Mouse (Mus musculus) ovary, postnatal 10 days (tissue): Measurements from ENCODE around the gene Zfp566.
"Not testable (repeated sequence)": the region's sequence is repeated elsewhere in the genome, so short reads cannot be mapped to it uniquely, and the experiment has no call there.

ENCODE experiments used
- DNase-seq: peaks from one replicate; pipeline ENCODE4 v3.0.0; 2022; ENCODE audit warnings: low spot score

Gene Zfp566

DNA sequence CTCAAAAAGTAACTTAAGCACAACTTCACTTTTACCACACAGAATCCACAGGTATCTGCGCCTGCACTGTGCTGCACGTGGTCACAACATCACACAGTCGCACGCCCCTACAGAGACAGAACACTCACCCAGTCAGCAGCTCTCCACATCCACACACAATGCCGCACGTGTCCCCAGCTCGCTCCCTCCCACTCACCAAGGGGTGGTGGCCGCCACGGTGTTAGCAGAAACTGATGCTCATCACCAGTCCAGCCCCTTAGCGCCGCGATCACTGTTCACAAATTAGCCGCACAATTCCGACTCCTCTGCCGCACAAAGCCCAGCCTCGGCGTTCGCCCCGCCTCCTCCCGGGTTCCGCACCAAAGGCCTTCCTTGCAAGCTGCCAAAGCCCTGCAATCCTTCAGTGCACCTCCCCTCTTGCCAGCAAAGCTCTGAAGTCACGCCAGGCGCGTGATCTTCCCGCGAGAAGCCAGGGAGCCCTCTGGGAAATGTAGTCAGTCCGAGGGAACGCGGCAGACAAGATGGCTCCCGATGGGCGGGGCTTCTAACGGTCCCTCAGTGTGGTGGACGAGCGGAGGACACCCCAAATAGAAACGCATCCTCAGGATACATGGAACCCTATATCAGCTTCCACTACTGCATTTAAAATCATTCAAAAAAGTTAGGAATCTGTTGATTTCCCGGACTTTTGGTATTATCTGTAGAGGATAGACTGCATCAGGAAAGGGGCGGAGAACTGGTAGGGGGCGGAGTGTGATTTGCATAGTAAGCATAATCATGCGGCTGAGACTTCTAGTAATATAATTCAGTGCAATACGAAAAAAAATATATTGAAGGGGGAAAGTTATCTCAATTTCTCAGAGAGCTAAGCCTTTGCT is at the start of gene Zfp566, which contains the start of gene Gm26920:
Gene Zfp566, minus strand, starts transcription at position 436 of the 878 bp plus-strand sequence.
Gene Gm26920, minus strand, starts transcription at position 319 of the 878 bp plus-strand sequence.
- peak; percentile 85 for DNase-seq

- DNase-seq: no peak
These were observed 46.5 kb upstream of the Zfp566 start for GRCm38 (mm10) chr7:30136826-30137225.

- DNase-seq: no peak
These were observed 42.1 kb upstream of the Zfp566 start for GRCm38 (mm10) chr7:30132396-30132795.

DNA sequence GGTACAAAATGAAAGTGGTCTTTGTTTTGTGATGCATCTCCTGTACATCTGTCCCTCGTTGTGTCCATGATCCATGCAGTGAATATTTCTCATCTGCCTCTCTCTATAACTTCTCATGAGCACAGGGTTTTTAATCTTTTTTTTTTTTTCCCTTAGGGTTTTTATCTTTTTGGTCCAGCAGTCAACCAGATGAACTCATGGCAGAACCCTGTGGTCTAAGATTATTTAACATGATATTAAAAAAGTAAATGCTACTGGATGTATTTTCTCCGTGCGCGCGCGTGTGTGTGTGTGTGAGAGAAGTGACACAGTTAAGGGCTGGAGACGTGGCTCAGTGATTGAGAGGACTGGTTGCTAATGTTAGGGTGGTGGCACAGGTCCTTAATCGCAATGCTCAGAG is 39.6 kb upstream of the Zfp566 start:
- no peak for DNase-seq

- no peak for DNase-seq
These were observed 31.8 kb upstream of the Zfp566 start for GRCm38 (mm10) chr7:30122188-30122530.

GRCm38 (mm10) chr7:30121308-30122187 is 31.2 kb upstream of the Zfp566 start, which contains the start of gene Zfp382:
Gene Zfp382 (plus strand): TSS chr7:30121942.
- DNase-seq: peak; percentile 83

- not testable (repeated sequence) for DNase-seq
These were observed 27.6 kb upstream of the Zfp566 start for GRCm38 (mm10) chr7:30117935-30118334.

DNA sequence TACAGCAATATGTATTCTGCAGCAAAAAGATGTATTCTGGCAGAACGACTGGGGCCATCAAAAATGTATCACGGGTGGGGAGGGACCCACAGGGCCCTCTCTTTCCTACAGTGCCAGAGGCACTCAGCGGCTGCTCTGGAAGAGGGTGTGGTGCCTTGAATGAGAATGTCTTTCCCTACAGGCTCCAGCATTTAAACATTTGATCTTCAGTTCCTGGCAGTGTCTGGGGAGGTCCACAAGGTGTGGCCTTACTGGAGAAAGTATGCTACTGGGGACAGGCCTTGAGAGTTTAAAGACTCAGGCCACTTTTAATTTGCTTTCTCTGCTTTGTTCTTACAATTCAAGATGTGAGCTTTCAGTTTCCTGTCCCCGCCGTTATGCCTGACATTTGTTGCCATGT is 25.7 kb upstream of the Zfp566 start:
- no peak for DNase-seq

DNA sequence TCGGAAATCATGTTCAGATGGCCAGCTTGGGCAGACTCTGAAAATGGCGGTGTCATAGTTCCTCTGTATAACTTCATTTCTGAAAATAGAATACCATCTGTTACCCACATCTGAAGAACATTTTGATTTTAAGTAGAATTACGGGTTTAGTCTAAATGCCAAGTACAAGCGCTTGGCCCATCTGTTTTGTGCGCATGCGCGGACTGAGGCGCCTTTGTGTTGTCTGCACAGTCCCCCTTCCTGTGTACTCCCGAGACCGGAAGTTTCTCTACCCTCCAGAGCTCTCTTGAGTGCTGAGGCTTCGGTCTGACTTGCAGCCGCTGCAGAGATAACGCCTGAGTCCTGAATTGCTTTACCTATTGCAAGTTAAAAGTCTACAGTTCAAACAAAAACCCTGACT is 9.0 kb upstream of the Zfp566 start:
- DNase-seq: no peak

DNA sequence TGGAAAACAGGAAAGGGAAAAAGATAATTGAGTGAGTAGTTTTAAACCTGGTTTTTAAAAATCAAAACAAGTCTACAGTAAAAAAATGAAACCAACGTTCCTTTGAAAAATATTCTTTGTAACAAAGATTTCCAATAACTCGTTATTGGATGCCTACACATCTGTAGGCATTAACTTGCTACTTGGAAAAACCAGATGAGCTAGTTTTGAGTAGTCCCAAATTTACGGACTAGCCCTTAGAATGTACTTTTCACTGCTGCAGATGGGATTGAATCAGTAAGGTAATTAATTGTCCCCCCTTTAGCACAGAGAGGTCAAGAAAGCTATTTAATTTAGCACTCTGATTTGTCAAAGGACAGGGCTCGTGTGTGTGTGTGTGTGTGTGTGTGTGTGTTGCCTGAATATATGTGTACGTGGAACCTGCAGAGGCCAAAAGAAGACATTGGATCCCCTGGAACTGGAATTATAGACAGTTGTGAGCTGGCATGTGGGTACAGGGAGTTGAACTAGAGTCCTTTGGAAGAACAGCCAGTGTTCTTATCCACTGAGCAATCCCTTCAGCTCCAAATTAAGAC is 5.3 kb upstream of the Zfp566 start:
- no peak for DNase-seq

DNA sequence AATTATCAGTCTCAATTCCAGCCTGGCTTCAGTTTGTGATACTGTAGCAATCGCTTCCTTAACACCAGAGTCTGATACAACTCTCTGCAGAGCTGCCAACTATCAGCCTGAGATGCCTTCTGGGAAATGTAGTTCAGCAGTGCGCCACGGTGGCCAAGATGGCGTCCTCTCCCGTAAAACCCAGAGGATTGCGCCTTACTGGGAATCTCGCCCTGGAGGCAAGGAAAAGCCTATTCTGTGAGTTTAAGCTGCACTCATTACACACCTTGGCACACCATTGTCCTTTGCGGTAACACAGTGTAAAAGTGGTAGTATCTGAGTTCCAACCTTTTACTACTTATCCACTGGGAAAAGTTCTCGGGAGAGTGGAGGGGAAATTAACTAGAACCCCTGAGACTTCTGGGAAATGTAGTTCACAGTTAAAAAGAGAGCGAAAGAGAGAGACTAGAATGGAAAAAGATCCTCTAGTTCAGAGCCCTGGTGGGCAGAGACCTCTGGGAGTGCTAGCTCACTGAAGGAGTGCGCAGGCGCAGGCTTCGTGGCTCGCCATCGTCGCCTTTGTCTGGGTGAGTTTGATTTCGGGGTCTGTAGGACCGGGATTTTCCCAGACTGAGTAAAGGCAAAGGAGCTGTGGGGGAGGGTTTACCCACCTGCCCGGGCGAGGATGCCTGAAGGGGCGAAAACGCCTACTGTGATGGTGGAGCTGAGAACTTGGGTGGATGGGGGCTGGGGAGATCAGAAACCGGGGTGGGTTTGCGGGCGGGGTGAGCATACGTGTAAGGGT is 4.5 kb upstream of the Zfp566 start, which contains the start of gene Zfp260:
Gene Zfp260, plus strand, starts transcription at position 132 of the 784 bp plus-strand sequence.
- peak; percentile 92 for DNase-seq

DNA sequence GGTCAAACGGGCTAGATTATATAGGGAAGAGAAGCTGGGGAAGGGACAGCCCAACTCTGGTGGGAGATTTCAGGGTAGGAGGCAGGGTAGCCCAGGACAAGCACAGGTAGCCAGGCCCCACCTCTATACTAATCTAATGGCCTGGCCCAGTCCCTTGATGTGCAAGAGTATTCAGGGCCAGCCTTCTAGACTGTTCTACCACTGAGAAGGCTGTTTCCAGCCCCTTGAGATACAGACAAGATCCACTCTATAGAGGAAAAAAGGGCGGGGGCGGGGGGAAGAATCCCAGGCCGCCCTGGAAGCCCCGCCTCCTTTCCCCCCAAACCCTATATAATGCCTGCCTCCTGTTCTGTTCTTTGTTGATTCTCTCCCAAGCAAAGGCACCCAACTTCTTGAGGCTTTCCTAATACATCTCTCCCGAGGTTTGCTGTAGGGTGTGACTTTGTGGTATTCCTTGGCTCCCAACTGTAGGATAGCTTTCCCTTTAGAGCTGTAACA is 3.6 kb upstream of the Zfp566 start:
- DNase-seq: no peak

- no peak for DNase-seq
These were observed 2.3 kb upstream of the Zfp566 start for GRCm38 (mm10) chr7:30092666-30093065.

GRCm38 (mm10) chr7:30090970-30091585 is 751 bp upstream of the Zfp566 start:
- DNase-seq: no peak

GRCm38 (mm10) chr7:30089405-30089804 is 922 bp downstream of the Zfp566 start:
- DNase-seq: no peak

DNA sequence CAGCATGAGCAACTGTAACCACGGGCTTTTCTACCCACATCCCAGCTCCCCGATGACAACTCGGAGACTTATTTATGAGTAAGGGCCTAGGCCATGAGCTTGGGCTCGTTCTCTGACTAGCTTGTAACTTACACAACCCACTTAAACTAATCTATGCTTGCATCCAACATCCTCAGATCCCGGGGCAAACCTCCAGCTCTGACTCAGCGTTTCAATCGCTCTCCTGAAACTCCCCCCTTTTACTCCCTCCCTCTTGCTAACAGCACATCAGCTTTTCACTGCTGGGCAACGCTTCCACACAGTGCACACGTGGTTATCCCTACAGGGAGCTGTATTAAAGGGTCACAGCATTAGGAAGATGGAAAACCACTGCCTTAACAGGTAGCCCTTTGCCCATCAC is 3.8 kb downstream of the Zfp566 start:
- no peak for DNase-seq

- DNase-seq: peak; percentile 62
These were observed 17.9 kb downstream of the Zfp566 start, which contains the start of gene Zfp82 for GRCm38 (mm10) chr7:30072146-30073028. Gene Zfp82 (minus strand): TSS chr7:30072900.

GRCm38 (mm10) chr7:30064622-30065021 is 25.7 kb downstream of the Zfp566 start:
- no peak for DNase-seq

GRCm38 (mm10) chr7:30062478-30062877 is 27.8 kb downstream of the Zfp566 start:
- no peak for DNase-seq

GRCm38 (mm10) chr7:30060341-30060740 is 30.0 kb downstream of the Zfp566 start:
- no peak for DNase-seq
